Mouse (Mus musculus): Measurements from ENCODE around the gene Nf2.

DNA sequence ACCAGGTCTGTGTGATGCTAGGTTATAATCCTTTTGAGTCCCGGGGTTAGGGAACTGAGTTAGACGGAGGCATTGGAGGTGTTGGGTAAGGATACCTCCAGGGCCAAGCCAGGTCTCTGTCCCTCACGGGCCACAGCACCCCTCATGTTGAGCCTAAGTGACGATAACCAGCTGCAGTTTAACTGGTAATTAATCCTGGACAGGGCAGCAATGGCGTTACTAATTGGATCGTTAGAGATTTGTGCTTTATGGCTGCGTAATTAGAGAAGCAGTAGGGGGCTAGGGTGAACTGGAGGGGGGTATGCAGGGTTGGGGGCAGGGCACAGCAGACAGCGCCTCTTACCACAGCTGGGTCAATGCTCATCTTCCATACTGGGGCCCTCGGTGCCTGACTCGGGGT is 96.5 kb downstream of the Nf2 start:
- no peak for TF ChIP-seq CTCF (IDR thresholded peaks at IDR 0.05; ENCODE audit: borderline replicate concordance, extremely low read depth, insufficient read depth, insufficient read length)
- no peak for TF ChIP-seq POLR2A (IDR thresholded peaks at IDR 0.05; ENCODE audit: borderline replicate concordance, extremely low read depth, insufficient read depth, insufficient read length, poor library complexity, severe bottlenecking)

All from brain, embryonic 14.5 days (tissue).